Mouse (Mus musculus): ENCODE data around the gene Tbk1. TPM values are rescaled to one million over a fixed set of nuclear protein-coding genes. Genes with fewer than 3 reads are reported as not detected.

Gene Tbk1
- polyA plus RNA-seq, 1 experiment from 2014 or later = 28.4 TPM

DNA sequence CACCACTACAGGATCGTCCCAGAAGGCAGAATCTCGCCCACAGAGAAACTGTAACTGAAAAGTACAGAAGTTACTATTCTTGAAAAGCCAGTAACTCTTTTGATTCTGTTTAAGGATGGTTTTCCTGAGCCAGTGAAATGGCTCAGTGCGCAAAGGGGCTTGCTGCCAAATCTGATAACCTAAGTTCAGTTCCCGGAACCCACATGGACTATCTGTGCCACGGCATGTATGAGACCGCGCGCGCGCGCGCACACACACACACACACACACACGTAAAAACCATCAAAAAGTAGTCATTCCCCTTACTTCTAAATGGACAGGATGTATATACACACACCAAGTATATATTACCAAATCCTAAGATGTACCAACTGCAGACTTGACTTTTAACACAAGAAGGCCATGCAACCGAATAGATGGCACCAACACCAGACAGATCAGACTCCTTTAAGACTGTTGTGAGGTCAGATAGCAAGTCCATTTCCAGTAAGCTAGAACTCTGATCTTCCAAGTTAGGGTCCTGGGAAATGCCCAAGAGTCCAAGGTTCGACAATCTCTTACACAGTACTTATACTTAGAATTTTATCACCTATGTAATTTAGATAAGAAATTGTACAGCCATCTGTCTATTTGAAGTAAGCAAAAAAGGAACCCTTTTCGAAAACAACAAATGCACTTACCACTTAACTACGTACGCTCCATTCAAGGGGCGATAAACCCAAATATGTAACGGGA is 1.4 kb downstream of the Tbk1 start:
- H3K9ac ChIP-seq = 0 out of 2 replicates have a peak overlapping the region, but pooled peaks have one; percentile 87
- no peak overlapping the region for H3K27ac ChIP-seq (replicated peaks)
- no peaks in the 10 kb centered on the region for H3K9me3 ChIP-seq
- H3K4me1 ChIP-seq (replicated peaks) = peaks cover 17% of the 10 kb centered on the region
- no peak for ATAC-seq (ENCODE audit: low FRiP score, low read depth)
- no peaks in the 10 kb centered on the region for H3K27me3 ChIP-seq
- WGBS = 89% methylated on average over 20 of the region's 20 CpGs
- H3K4me3 ChIP-seq = peak overlapping the region; percentile 96
- H3K4me2 ChIP-seq = peak overlapping the region; percentile 88
- H3K36me3 ChIP-seq = peaks cover 30% of the 10 kb centered on the region

GRCm38 (mm10) chr10:121584033-121584432 is 2.6 kb downstream of the Tbk1 start:
- no peak for ATAC-seq (ENCODE audit: low FRiP score, low read depth)
- Histone ChIP-seq H3K27me3 (no peaks in the 10 kb centered on the region), H3K4me3 (no peak overlapping the region), H3K9me3 (no peaks in the 10 kb centered on the region), H3K4me1 (replicated peaks) (peaks cover 17% of the 10 kb centered on the region), H3K4me2 (no peak overlapping the region), H3K36me3 (peaks cover 32% of the 10 kb centered on the region), H3K27ac (replicated peaks) (no peak overlapping the region), H3K9ac (no peak overlapping the region)
- 95% methylated on average over 10 of the region's 10 CpGs for WGBS

GRCm38 (mm10) chr10:121583016-121583415 is 3.6 kb downstream of the Tbk1 start:
- Histone ChIP-seq H3K4me2 (no peak overlapping the region), H3K9me3 (no peaks in the 10 kb centered on the region), H3K27me3 (no peaks in the 10 kb centered on the region), H3K9ac (no peak overlapping the region), H3K27ac (replicated peaks) (no peak overlapping the region), H3K36me3 (peaks cover 37% of the 10 kb centered on the region), H3K4me1 (replicated peaks) (peaks cover 17% of the 10 kb centered on the region), H3K4me3 (no peak overlapping the region)
- no peak for ATAC-seq (ENCODE audit: low FRiP score, low read depth)
- 92% methylated on average over 12 of the region's 12 CpGs for WGBS

DNA sequence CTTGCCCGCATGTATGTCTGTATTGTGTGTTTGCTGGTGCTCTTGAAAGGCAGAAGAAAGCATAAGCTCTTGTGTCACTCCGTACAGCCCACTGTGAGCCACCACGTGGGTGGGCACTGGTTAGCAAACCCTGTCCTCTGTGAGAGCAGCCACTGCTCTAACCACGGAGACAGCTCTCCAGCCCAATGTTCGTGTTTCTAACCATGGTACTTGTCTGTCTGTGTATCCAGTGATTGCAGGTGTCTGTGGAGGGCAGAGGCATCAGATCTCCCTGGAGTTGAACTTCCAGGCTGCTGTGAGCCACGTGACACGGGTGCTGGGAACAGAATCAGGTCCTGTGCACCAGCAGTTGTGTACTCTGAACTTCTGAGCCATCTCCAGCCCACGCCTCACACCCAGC is 4.3 kb downstream of the Tbk1 start:
- Histone ChIP-seq H3K4me1 (replicated peaks) (peaks cover 16% of the 10 kb centered on the region), H3K27ac (replicated peaks) (no peak overlapping the region), H3K36me3 (peaks cover 40% of the 10 kb centered on the region), H3K4me3 (no peak overlapping the region), H3K9ac (no peak overlapping the region), H3K27me3 (no peaks in the 10 kb centered on the region), H3K9me3 (no peaks in the 10 kb centered on the region), H3K4me2 (no peak overlapping the region)
- 96% methylated on average over 8 of the region's 8 CpGs for WGBS
- no peak for ATAC-seq (ENCODE audit: low FRiP score, low read depth)

DNA sequence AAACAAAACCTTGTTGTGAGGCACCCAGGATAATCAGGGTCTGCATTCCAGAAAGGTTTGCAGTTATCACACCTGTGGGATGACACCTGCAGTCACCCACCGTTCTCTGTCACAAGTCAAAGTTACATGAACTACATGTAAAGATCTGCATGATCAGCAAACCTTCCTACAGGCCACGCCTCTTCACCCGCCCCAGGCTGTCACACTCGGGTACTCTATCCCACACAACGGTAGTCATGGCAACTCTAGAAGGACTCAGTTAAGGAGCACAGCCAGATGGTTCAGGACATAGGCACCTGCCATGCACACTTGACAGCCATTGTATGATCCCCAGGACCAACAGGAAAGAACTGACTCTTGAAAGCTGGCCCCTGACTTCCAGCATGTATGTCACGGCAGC is 5.2 kb downstream of the Tbk1 start:
- Histone ChIP-seq H3K27ac (replicated peaks) (no peak overlapping the region), H3K9ac (no peak overlapping the region), H3K4me2 (no peak overlapping the region), H3K9me3 (no peaks in the 10 kb centered on the region), H3K36me3 (peaks cover 40% of the 10 kb centered on the region), H3K27me3 (no peaks in the 10 kb centered on the region), H3K4me1 (replicated peaks) (peaks cover 13% of the 10 kb centered on the region), H3K4me3 (no peak overlapping the region)
- WGBS = 65% methylated on average over 6 of the region's 6 CpGs
- no peak for ATAC-seq (ENCODE audit: low FRiP score, low read depth)

DNA sequence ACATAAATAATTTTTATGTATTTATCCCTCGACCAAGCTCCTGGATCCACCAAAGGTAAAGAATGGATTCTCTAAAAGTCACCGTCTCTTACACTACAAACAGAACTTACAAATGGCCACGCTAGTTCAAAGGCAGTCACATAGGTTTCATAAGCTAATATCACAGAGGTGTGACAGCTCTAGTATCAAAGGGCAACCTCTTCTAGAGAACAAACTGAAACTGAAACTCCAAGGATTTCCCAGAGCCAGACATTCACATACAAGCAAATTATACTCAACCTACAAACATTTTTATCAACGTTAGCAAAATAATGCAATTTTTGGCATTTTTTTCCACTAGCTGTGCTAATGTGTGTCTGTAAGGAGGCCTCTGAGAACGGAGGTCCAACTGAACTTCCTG is 6.2 kb downstream of the Tbk1 start:
- ATAC-seq (ENCODE audit: low FRiP score, low read depth) = no peak
- Histone ChIP-seq H3K4me1 (replicated peaks) (peaks cover 6% of the 10 kb centered on the region), H3K36me3 (peaks cover 49% of the 10 kb centered on the region), H3K27me3 (no peaks in the 10 kb centered on the region), H3K4me2 (no peak overlapping the region), H3K9ac (no peak overlapping the region), H3K4me3 (no peak overlapping the region), H3K9me3 (no peaks in the 10 kb centered on the region), H3K27ac (replicated peaks) (no peak overlapping the region)
- WGBS = 97% methylated on average over 5 of the region's 5 CpGs

- Histone ChIP-seq H3K4me1 (replicated peaks) (no peaks in the 10 kb centered on the region), H3K4me3 (no peak overlapping the region), H3K4me2 (no peak overlapping the region), H3K36me3 (peaks cover 43% of the 10 kb centered on the region), H3K27ac (replicated peaks) (no peak overlapping the region), H3K9ac (no peak overlapping the region), H3K27me3 (no peaks in the 10 kb centered on the region), H3K9me3 (no peaks in the 10 kb centered on the region)
- WGBS = 88% methylated on average over 9 of the region's 9 CpGs
- ATAC-seq (ENCODE audit: low FRiP score, low read depth) = no peak
Observed at GRCm38 (mm10) chr10:121576372-121576771, 10.2 kb downstream of the Tbk1 start.

- H3K9ac ChIP-seq = no peak overlapping the region
- H3K27ac ChIP-seq (replicated peaks) = no peak overlapping the region
- WGBS = 97% methylated on average over 22 of the region's 22 CpGs
- ATAC-seq (ENCODE audit: low FRiP score, low read depth) = no peak
- no peaks in the 10 kb centered on the region for H3K9me3 ChIP-seq
- no peak overlapping the region for H3K4me3 ChIP-seq
- H3K27me3 ChIP-seq = no peaks in the 10 kb centered on the region
- peaks cover 13% of the 10 kb centered on the region for H3K4me1 ChIP-seq (replicated peaks)
- no peak overlapping the region for H3K4me2 ChIP-seq
- peaks cover 39% of the 10 kb centered on the region for H3K36me3 ChIP-seq
Observed at GRCm38 (mm10) chr10:121571511-121572147, 15.0 kb downstream of the Tbk1 start.

DNA sequence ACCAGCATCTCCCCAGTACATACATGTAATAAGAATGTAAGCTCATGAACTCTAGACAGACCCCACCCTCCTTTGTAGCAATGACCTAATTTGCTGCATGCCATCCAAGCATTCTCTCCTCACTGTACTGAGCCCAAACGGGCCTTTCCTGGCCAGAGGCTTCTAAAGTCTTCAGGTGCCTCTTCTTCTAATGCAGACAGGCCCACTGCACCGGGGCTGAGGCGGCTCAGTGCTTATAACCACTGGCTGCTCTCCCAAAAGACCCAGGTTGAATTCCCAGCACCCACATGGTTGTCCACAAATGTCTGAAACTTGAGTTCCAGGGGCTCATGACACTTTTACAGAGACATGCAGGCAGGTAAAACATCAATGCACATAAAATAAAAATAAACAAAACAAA is 15.6 kb downstream of the Tbk1 start:
- no peak overlapping the region for H3K27ac ChIP-seq (replicated peaks)
- H3K4me1 ChIP-seq (replicated peaks) = peaks cover 13% of the 10 kb centered on the region
- ATAC-seq (ENCODE audit: low FRiP score, low read depth) = no peak
- no peaks in the 10 kb centered on the region for H3K27me3 ChIP-seq
- H3K4me3 ChIP-seq = no peak overlapping the region
- no peak overlapping the region for H3K9ac ChIP-seq
- H3K4me2 ChIP-seq = no peak overlapping the region
- WGBS = 96% methylated on average over 3 of the region's 3 CpGs
- H3K36me3 ChIP-seq = peaks cover 35% of the 10 kb centered on the region
- no peaks in the 10 kb centered on the region for H3K9me3 ChIP-seq

DNA sequence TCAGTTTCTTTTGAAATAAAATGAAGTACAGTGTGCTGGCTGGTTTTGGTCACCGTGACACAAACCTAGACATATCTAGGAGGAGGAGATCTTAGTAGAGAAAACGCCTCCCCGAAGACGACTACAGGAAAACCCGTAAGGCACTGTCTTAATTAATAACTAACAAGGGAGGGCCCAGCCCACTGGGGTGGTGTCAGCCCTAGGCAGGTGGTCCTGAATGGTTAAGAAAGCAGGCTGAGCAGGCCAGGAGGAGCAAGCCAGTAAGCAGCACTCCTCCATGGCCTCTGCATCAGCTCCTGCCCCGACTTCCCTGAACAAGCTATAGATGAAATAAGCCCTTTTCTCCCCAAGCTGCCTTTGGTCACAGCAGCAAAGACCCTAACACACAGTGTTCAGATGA is 16.8 kb downstream of the Tbk1 start:
- no peak overlapping the region for H3K4me3 ChIP-seq
- H3K36me3 ChIP-seq = peaks cover 36% of the 10 kb centered on the region
- no peak overlapping the region for H3K9ac ChIP-seq
- H3K4me1 ChIP-seq (replicated peaks) = peaks cover 13% of the 10 kb centered on the region
- H3K27ac ChIP-seq (replicated peaks) = peak overlapping the region; percentile 79
- peak overlapping the region; percentile 48; the same call in 1 of the 2 replicates for H3K4me2 ChIP-seq
- ATAC-seq (ENCODE audit: low FRiP score, low read depth) = 0 out of 2 replicates have a peak, but pooled peaks have one; percentile 59
- H3K27me3 ChIP-seq = no peaks in the 10 kb centered on the region
- no peaks in the 10 kb centered on the region for H3K9me3 ChIP-seq
- 56% methylated on average over 6 of the region's 6 CpGs for WGBS

DNA sequence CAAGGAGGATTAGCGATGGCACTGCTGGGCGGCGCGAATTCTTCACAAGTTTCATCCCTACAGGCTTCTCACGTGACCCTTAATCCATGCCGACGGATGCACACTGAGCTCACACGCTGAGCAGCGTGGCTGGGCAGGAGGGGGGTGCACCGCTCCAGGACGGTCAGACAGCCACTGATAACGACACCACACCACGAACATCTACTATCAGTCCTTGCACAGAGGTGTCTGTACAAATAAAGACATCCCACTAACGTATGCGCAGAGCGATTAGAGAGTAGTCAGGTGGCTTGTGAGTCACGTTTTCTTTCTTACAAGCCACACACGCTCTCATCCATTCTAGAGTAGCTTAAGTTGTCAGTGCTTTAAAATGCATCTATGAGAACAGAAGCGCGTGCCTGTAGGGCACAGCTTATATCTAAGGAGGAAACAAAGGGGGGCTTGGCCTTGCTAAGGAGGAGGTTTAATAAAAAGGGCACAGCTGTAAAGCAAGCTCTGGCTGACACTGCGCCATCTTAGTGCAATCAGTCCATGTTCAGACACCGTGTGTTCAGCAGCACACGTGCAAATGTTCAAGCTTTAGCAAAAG is 17.5 kb downstream of the Tbk1 start:
- H3K36me3 ChIP-seq = peaks cover 42% of the 10 kb centered on the region

DNA sequence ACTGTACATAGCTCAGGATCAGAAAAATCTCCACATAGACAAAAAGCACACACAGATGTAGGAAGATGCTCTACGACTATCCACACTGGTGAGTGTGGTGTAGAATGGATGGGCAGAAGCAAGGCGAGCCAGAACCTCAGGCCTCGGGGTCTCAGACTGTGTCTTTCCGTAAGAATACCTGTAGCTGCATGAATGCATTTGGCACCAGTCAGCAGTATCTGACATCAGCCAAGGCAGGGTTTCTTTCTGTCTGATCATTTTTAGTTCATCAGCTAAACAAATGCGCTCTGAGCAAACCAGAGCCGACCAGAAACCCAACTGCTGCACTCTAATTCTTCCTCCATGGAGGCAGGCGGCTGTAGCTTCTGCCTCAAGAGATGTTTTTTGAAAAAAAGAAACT is 18.1 kb downstream of the Tbk1 start:
- Histone ChIP-seq H3K27me3 (no peaks in the 10 kb centered on the region), H3K4me1 (replicated peaks) (peaks cover 13% of the 10 kb centered on the region), H3K9me3 (no peaks in the 10 kb centered on the region), H3K27ac (replicated peaks) (peak overlapping the region; percentile 79), H3K4me3 (no peak overlapping the region), H3K4me2 (peak overlapping the region; percentile 48), H3K9ac (0 out of 2 replicates have a peak overlapping the region, but pooled peaks have one; percentile 17), H3K36me3 (peaks cover 47% of the 10 kb centered on the region)
- ATAC-seq (ENCODE audit: low FRiP score, low read depth) = peak; percentile 19; the same call in 1 of the 2 replicates
- WGBS = 67% methylated on average over 7 of the region's 7 CpGs

More for the DNA sequence above, 17.5 kb downstream of the Tbk1 start:
- Histone ChIP-seq H3K4me1 (replicated peaks) (peaks cover 13% of the 10 kb centered on the region), H3K9me3 (no peaks in the 10 kb centered on the region), H3K9ac (peak overlapping the region; percentile 17; the same call in 1 of the 2 replicates), H3K4me2 (peak overlapping the region; percentile 48), H3K27ac (replicated peaks) (peak overlapping the region; percentile 79), H3K4me3 (peak overlapping the region; percentile 27), H3K27me3 (no peaks in the 10 kb centered on the region)
- WGBS = 9% methylated on average over 23 of the region's 23 CpGs
- ATAC-seq (ENCODE audit: low FRiP score, low read depth) = peak; percentile 91

All from hindbrain, embryonic 15.5 days (tissue).